Mouse (Mus musculus) heart, adult 11 months (tissue): ENCODE measurements around the gene Ankrd12.
A peak's percentile ranks its signal among the peaks of the same experiment; 100 is the strongest.
"Not testable (repeated sequence)": the region's sequence is repeated elsewhere in the genome, so short reads cannot be mapped to it uniquely, and the experiment has no call there.

Experiments
- DNase-seq: peaks from one replicate; pipeline ENCODE4 v3.0.0; 2022

The Ankrd12 gene

DNA sequence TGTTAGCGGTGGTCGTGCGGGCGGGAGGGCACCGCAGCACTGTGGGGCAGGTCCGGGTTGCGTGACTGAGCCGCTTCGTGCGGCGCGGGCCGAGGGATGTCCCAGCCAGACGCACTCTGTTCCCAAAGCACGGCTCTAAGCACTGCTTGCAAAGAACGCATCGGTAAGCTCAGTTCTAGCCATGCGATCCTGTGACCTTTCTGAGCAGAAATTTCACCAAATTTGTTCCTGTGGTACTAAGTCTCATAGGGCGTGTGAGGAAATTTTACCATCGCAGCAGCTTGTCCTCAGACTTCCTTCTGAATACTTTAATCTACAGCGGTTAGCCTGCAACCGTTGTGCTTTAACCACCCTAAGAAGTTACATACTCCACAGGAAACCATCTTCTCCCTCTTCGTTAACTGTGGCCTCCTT is 555 bp upstream of the Ankrd12 start:
- no peak for DNase-seq

DNA sequence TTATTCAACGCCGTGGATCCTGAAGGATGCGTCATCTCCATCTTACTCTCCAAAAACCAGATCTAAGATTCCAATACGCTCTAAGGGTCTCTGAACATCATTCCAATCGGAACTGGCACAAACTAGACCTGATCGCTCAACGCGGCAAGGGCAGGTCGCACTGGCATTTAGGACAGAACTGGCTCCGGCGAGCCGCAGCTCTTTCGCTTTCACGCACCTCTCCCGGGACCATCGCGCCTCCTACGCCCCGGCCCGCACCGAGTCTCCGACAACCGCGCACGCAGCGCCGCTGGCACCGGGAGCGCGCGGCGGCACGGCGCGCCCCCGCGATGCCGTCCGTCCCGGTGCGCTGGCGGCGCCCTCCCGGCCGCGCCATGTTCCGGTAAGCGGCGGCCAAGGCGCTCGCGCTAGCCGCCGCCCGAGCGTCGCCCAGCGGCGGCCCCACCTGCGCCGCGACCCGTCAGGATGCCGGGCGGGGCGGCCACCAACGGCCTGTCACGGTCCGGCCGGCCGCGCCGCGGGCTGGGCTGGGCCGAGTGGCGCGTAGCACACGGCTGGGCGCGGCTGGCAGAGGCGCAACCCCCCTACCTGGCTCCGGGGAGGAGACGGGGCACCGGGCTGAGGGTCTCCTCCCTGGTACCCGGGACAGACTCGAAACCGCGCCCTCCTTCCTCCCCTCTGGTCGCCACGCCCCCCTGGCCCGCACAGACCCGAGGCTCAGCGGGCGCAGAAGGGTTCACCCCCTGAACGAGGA is 538 bp downstream of the Ankrd12 start:
- no peak for DNase-seq

DNA sequence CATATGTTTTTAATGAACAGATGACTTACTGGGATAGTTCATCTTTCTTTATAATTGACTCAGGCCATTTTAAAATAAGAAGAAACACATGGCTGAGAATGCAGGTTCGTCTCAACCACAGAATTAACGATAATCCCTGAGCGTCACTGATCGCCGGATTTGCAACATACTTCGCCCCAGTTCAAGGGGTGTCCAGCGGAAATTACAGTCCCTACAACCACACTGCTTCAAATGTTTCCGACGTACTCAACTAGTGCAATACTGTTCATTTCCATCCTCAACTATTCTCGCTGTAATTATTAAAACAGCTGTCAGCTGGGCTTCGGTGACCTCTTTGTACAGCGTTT is 1.1 kb downstream of the Ankrd12 start:
- DNase-seq: no peak

DNA sequence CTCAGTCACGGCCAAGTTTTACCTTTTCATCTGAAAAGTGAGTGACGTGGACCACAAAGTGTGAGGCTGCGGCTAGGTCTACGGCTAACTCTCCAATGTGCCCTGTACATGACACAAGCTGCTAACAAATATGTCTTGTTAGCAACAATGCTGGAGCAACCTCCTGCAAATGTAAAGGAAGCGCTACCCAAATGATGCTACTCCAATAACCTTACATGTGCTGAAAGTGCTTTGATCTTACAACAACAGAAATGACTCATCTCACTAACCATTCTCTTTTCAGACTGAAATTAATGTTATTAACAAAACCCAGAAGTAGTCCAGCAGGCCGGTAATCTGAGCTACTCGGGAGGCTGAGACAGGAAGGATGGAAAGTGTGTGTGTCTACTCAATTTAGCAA is 2.9 kb downstream of the Ankrd12 start:
- peak; percentile 25 for DNase-seq

DNA sequence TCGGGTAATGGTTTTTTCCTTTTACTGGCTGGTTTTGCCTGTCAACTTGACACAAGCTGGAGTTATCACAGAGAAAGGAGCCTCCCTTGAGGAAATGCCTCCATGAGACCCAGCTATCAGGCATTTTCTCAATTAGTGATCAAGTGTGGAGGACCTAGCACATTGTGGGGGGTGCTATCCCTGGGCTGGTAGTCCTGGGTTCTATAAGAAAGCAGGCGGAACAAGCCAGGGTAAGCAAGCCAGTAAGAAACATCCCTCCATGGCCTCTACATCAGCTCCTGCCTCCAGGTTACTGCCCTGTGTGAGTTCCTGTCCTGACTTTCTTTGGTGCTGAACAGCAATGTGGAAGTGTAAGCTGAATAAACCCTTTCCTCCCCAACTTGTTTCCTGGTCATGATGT is 7.9 kb downstream of the Ankrd12 start:
- DNase-seq: peak; percentile 82

DNA sequence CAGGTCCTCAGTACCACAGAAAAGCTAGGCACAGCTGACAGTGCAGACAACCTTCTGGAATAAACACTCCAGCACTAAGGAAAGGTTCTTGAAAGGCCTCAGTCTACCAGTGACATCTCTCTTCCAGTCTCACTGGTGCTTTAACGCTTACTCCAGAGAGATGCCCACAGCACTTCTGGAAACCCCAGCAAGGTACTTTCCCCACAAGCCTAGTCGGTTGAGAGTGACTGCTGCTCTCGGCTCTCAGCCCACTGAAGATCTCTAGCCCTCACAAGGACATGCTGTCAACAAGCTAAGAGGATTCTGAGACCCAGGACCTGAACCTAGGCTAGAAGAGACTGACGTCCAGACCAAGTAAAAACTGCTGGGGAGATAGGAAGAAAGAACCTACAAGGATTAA is 11.8 kb downstream of the Ankrd12 start:
- no peak for DNase-seq

DNA sequence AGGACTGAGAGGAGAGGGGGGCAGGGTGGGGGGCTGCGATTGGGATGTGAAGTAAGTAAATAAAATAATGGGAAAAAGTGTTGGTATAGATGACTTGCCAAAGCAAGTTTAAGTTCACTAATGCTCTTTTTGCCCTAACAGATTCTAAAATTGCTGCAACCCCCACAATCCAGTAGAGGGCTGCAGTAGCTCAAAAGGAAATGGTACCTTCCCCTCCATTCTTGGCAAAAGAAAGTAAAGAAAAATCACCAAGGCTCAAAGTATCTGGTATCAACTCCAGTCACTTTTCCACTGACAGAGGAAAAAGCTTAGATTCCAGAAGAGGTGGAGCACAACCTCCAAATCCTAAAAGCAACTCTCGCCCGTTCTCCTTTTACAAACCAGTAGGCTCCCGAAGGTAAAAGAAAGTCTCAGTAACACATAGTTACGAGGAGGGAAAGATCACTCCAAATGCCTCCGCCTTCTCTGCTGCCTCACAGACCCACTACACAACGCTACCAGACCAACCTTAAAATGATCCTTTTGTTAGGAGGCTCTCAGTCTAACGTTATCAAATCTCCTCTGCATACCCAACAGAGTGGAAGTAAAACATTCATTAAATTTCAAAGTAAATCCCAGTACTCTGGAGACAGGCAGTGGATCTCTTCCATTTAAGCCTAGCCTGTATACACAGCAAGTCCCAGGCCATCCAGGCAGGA is 15.5 kb downstream of the Ankrd12 start:
- peak; percentile 55 for DNase-seq

DNA sequence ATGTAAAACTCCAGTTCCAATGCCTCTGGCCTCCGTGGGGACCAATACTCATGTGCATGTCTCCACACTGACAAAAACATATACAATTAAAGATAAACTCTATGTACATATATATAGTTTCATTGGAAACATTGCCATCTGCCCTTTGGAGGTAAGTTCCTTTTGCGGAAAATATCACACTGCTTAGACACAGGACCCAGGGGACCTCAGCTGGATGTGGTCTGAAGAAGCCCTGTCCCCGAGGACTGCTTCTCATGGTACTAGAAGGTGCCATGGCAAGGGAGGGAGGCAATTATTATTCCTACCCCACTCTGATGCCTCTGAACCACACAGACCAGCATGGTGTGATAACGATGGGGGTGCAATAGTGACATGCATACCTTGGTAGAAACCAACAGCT is 18.7 kb downstream of the Ankrd12 start:
- peak; percentile 85 for DNase-seq

DNA sequence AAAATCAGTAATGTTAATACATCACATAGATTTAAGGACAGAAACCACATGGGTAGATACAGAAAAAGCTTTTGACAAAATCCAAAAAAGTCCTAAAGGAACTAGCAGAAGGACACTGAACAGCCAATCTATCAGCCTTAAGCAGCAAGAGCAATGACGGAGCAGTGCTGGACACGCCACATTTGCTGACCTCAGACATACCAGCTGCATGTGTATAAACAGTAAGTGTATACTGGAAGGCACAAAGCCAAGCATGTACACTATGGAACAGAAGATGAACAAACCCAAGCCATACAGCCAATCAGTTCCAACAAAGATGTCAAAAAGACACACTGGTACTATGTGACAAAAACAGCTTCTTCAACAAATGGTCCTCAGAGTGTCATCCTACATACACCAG is 19.7 kb downstream of the Ankrd12 start:
- no peak for DNase-seq

DNA sequence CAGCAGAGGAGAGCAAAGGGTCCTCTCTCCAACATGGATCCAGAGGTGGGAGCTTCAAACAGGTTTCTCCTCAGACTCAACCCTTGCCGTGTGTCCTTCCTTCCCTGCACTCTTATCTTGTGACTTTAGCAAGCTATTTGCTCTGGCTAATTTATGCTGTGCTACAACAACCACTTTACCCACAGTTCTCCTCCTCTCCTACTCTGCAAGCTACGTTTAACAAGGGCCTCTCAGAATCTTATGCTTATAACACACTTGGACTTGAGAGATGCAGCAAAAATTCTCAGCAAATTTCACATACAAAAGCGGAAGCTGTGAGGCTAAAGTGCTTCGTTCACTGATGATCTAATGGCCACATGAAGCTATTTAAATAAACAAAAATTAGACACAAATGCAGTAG is 23.5 kb downstream of the Ankrd12 start:
- peak; percentile 52 for DNase-seq

DNA sequence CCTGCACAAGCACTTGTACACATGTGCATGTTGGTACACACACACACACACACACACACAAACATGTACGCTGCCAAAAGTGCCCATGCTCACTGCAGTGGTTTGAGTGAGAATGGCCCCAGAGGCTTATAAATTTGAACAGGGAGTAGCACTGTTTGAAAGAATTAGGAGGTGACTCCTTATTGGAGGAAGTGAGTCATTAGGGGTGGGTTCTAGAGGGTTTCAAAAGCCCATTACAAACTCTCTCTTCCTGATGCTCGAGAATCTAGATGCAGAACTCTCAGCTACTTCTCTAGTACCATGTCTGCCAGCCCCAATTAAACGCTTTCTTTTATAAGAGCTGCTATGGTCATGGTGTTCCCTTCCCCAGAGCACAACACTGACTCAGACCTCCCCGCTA is 28.1 kb downstream of the Ankrd12 start:
- peak; percentile 63 for DNase-seq

DNA sequence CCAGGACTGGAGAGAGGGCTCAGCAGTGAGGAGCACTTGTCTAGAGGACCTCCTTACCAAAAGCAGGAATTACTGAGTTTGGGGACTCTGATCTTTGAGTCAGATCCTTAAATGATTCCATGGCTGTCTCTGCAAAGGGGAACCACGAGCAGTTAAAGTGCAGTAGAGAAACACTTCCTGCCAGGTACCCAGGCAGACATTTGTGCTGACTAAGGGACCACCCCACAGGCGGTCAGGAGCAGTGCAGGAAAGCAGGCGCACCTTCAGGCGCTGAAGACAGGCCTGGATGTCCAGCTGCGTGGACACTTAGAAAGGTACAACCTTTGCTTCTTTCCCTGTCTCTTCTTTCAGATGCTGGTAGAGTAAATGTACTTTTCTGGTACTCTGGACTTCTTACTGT is 28.7 kb downstream of the Ankrd12 start:
- peak; percentile 77 for DNase-seq

DNA sequence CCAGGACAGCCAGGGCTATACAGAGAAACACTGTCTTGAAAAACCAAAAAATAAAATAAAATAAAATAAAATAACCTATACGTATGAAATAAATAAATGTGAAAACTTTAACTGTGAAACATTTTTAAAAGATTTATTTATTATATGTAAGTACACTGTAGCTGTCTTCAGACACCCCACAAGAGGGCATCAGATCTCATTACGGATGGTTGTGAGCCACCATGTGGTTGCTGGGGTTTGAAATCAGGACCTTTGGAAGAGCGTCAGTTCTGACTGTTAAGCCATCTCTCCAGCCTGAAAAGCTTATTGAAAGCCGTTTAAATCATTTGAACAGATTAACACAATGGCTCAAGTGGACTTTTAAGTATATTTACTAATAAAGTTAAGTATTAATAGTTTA is 33.2 kb downstream of the Ankrd12 start:
- peak; percentile 7 for DNase-seq

DNA sequence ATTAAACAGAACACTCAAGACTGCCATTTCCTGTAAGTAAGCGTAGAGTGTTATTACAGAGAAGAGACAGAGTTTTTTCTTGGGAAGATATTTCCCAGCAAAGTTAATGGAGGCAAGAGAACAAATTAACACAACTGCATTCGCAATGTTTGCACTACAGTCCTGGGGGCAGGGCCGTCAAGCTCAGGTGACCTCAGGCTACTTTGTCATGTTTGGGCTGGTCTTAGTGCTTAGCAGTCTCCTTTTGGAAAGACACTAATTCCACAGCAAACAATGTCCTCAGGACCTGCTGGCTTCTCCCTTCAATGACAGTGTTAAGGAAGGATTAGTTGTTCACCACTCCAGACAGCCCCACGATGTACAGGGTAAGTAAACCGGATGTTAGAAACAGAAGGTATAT is 35.9 kb downstream of the Ankrd12 start:
- DNase-seq: peak; percentile 22

DNA sequence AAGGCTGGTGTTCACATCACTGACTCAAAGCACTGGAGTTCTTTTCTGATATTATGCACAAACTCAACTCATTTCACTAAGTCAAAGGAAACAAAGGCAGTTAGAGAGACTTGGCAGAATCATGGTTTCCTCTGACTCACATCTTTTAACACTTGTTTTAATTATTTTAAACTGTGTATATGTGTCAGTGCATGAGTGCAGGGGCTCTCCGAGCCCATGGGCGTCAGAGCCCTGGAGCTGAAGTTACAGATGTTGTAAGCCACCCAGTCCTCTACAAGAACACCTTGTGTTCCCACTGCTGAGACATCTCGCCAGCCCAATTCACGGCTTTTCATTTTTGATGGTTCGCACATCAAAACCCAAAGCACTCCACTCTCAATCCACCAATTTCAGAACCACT is 43.6 kb downstream of the Ankrd12 start:
- DNase-seq: peak; percentile 64

DNA sequence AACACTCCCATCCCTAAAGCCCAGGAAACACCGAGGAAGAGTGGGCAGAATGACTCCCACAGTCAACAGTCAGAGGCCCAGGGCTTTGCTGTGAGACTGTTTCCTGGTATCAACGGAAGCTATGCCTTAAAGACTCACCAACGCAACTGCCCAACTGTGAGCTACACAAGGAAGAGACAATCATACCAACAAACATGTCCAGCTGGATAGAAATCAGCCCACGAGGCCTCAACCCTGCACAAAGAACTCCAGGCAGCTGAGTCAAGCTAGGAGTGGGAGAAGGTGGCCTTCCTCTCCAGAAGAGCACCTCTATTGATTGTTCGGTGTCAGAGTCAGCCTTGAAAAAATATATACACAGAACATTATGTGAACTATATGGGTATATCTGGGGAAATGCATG is 44.9 kb downstream of the Ankrd12 start:
- peak; percentile 56 for DNase-seq

DNA sequence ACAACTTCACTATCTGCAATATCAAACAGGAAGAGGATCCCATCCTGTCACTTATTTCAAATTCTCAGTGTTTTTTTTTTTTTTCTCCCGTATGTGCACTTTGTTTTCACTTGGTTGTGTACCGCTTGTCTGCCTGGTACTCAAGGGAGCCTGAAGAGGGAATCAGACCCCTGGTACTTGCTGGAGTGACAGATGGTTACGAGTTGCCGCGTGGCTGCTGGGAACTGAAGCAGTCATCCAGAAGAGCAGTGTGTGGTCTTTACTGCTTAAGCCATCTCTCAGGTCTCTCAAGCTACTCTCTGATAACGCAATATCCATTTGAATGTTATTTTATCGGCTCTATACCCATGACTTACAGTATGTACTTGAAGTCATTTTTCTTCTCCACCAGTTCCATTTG is 52.7 kb downstream of the Ankrd12 start:
- peak; percentile 56 for DNase-seq

DNA sequence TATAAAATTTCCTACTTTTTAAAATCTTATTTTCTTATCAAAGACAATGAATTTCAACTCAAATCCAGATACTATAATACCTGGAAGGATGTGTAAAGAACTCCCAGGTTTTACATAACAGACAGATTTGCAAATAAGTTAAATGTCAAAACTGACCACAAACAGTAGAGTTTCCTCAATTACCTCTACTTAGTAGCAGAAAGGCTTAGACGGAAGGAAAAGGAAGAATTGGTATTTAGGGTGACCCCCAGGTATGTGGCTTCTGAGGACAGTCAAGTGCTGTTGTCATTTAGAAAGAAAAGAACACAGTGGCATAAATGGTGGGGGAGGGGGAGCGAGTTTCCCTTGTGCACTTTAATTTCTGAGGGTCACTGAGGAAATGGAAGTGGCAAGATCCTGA is 65.1 kb downstream of the Ankrd12 start:
- no peak for DNase-seq

DNA sequence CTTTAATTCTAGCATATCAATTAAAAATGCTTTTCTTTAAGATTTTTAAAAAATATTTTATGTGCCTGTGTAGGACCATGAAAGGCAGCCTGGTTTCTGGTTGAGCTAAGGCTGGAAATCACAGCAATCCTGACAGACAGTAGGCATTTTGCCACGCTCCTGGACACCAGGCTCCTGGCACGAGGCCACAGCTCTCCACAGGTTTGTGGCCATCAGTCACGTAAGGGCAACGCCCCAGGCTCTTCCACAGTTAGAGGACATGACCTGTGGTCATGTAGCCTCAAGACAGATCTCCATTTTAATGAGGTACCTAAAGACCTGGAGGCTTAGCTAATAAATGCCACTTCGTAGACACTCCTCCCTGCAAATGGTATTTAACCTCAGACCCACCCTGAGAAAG is 69.0 kb downstream of the Ankrd12 start:
- DNase-seq: no peak

DNA sequence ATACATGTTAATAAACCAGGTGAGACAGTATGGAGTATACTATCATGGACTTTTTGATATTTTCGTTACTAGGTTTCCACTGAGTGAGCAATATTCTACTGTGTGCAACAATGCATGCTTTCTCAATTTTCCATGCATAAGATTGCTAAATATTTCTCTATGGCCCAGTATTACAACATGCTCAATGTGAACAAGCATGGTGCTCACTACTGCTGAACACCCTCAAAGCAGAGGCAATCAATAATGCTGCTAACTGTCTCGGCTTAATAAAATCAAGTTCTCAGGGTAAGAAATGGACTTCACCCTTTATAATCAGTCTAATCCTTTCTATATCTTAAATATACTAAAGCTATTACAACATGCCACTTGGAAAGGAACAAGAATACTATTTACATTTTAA is 69.4 kb downstream of the Ankrd12 start:
- no peak for DNase-seq

DNA sequence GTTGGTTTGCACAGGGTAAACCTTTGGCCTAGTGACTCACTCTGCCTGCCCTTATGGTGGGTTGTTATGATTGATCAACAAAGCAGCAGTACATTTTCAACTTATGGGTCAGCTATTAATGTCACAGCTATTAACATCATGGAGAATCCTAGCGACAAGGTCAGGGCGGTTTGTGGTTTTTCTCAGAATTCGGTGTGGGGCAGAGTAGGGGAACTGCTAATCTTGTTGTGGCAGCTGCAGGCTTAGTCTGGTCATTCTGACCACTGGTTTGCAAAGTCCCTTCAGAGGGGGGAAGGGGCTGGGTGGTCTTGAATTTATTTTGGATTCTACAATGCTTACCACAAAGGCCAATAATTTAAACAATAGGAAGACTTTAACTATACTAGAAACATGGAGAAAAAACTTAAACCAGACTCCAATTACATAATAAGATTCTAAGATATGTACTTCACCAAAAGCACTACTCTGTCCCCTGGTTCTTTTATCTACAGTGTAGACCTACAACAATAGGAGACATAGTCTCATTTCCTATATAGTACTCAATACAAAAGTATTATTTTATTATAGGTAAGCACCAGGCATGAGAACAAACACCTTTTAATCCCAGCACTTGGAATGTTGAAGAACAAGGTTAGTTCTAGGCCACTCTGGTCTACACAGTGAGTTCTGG is 88.6 kb downstream of the Ankrd12 start:
- DNase-seq: no peak

DNA sequence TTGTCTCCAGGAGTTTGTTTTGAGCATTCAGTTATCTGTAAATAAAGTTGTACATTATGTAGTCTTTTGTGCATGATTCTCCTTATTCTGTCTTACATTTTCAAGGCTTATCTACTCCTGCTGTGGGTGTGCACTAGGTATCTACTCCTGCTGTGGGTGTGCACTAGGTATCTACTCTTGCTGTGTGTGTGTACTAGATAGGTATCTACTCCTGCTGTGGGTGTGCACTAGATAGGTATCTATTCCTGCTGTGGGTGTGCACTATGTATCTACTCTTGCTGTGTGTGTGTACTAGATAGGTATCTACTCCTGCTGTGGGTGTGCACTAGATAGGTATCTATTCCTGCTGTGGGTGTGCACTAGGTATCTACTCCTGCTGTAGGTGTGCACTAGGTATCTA is 100.2 kb downstream of the Ankrd12 start:
- DNase-seq: not testable (repeated sequence)

DNA sequence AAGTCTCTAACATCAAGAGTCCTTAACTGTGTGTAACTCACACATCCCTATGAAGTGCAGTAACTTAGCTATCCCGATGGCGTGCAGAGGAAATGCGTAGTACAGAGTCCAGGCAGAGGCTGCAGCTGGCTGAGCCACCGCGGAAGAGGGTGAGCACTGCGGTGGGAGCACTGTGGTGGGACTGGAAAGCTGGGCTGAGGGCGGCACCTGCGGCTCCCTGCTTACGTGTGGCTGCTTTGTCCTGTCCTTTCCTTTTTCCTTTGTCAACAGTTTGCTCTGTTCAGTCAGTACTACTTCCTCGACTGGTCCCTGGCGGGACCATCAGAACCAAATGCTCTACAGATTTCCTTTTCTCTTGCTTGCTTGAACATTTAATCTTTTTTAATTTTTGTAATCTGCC is 109.1 kb downstream of the Ankrd12 start:
- no peak for DNase-seq

DNA sequence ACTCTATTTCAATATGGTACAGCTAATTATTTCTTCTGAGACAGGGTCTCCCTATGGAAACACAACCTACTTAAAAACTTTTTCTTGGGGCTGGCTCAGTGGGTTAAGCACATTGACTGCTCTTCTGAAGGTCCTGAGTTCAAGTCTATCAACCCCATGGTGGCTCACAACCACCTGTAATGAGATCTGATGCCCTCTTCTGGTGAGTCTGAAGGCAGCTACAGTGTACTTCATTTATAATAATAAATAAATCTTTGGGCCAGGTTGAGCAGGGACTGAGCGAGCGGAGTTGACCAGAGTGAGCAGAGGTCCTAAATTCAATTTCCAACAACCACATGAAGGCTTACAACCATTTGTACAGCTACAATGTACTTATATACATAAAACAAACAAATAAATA is 114.6 kb downstream of the Ankrd12 start:
- no peak for DNase-seq
